Mouse (Mus musculus): ENCODE measurements around the gene Zfyve28.

GRCm38 (mm10) chr5:34254309-34254708 lies 33.9 kb downstream of the Zfyve28 start:
- TF ChIP-seq CTCF (IDR thresholded peaks at IDR 0.05; ENCODE audit: low read depth) (no peak), EP300 (IDR thresholded peaks at IDR 0.05; ENCODE audit: low read depth) (no peak)
